In the genomic region with DNA sequence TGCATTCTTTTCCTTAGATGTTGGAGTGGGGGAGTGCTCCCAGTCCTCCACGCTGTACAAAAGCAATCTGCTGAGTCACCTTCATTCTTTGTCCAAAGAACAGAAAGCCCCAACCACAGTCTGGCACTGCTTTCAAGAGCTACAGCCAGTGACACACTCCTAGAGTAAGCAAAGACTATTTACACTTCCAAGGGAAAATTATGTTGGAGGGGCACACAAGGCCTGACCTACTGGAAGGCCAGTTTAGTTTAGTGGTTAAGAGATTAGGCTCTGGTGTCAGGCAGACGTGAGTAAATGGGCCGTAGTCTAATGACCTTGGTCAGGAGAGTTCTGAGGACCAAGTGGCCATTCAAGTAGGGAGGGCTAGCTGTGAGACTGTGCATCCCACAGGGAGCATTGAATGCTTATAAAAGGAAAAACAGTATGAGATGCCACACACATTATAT, we compare ENCODE assay signal across 10 mouse cellular contexts. TPM values are rescaled to one million over a fixed set of nuclear protein-coding genes. Genes with fewer than 3 reads are reported as not detected.
DNase-seq lines count a peak whose midpoint lies in the region; ATAC-seq and TF ChIP-seq lines count a peak whose summit lies in the region.
"Had no signal": no experiment of that assay in that cellular context is flagged by ENCODE, and none has a peak within 500 bp of the region (broad histone marks: within the 10 kb centered on the region; RNA-seq: fewer than 3 reads in every experiment).

No protein-coding gene starts in this region.

- in situ Hi-C loops in ES-E14 (cut with MboI; ENCODE audit: low sequenced_read_pairs in 2 of 2, unreplicated experiment in 2 of 2): no loop called here

- no peak for TF ChIP-seq CTCF in embryonic fibroblast, embryonic 13.5 days (IDR thresholded peaks at IDR 0.05; ENCODE audit: borderline replicate concordance, insufficient read depth, low read length)
- no peak for TF ChIP-seq CTCF in lung, postnatal 0 days (IDR thresholded peaks at IDR 0.05)

- peaks cover 11% of the 10 kb centered on the region for H3K4me1 ChIP-seq in heart, embryonic 10.5 days
- H3K4me1 ChIP-seq in ES-E14 (ENCODE audit: control insufficient read depth in 2 of 2, insufficient read depth in 2 of 2, low read length in 2 of 2, poor library complexity in 1 of 2): peaks cover 2 to 9% of the 10 kb centered on the region in 2 experiments
- peaks cover 11% of the 10 kb centered on the region for H3K4me1 ChIP-seq in embryonic fibroblast, embryonic 13.5 days (ENCODE audit: control insufficient read depth, insufficient read depth, low read length)
- H3K4me1 ChIP-seq in lung, postnatal 0 days (ENCODE audit: insufficient read depth, low read depth, low read length): no peaks in the 10 kb centered on the region
- H3K4me1 ChIP-seq: hindbrain, embryonic 15.5 days had no signal

- peak overlapping the region; percentile 49; the same call in 1 of the 2 replicates for H3K27ac ChIP-seq in heart, embryonic 10.5 days
- no peak overlapping the region for H3K27ac ChIP-seq in ES-E14 (ENCODE audit: insufficient read depth, low read depth, low read length, poor library complexity, severe bottlenecking)
- peak overlapping the region; percentile 95 for H3K27ac ChIP-seq in embryonic fibroblast, embryonic 13.5 days (ENCODE audit: insufficient read depth, low read length)
- H3K27ac ChIP-seq in lung, postnatal 0 days (ENCODE audit: low read length): peak overlapping the region; percentile 16; the same call in 1 of the 2 replicates
- H3K27ac ChIP-seq: embryonic facial prominence, embryonic 12.5 days; hindbrain, embryonic 15.5 days had no signal

- no peak overlapping the region for H3K4me3 ChIP-seq in heart, embryonic 10.5 days
- H3K4me3 ChIP-seq in ES-E14 (ENCODE audit: insufficient read depth in 1 of 2, low read depth in 1 of 2, low read length in 2 of 2, poor library complexity in 1 of 2, severe bottlenecking in 1 of 2): no peak overlapping the region
- H3K4me3 ChIP-seq in embryonic fibroblast, embryonic 13.5 days (ENCODE audit: insufficient read depth, low read length): no peak overlapping the region
- no peak overlapping the region for H3K4me3 ChIP-seq in lung, postnatal 0 days (ENCODE audit: low read depth, low read length)
- H3K4me3 ChIP-seq: embryonic facial prominence, embryonic 12.5 days; hindbrain, embryonic 15.5 days had no signal

- TF ChIP-seq EP300 in lung, postnatal 0 days (IDR thresholded peaks at IDR 0.05): peak; percentile 93

- H3K27me3 ChIP-seq in heart, embryonic 10.5 days (ENCODE audit: insufficient read depth, poor library complexity, severe bottlenecking): no peaks in the 10 kb centered on the region
- H3K27me3 ChIP-seq in lung, postnatal 0 days (replicated peaks; ENCODE audit: insufficient read depth, low read length): no peaks in the 10 kb centered on the region
- H3K27me3 ChIP-seq: embryonic facial prominence, embryonic 12.5 days; hindbrain, embryonic 15.5 days had no signal

- H3K9ac ChIP-seq in ES-E14 (ENCODE audit: insufficient read depth, low read depth, low read length, poor library complexity, severe bottlenecking): no peak overlapping the region
- no peak overlapping the region for H3K9ac ChIP-seq in lung, postnatal 0 days (replicated peaks; ENCODE audit: low read depth)
- H3K9ac ChIP-seq: embryonic facial prominence, embryonic 12.5 days; hindbrain, embryonic 15.5 days had no signal

- intact Hi-C loops in heart, postnatal 14 days (cut with DNase I): no loop called here

- no peaks in the 10 kb centered on the region for H3K36me3 ChIP-seq in heart, embryonic 10.5 days
- H3K36me3 ChIP-seq in ES-E14 (ENCODE audit: control insufficient read depth, insufficient read depth, low read length, poor library complexity, severe bottlenecking): no peaks in the 10 kb centered on the region
- no peaks in the 10 kb centered on the region for H3K36me3 ChIP-seq in lung, postnatal 0 days (ENCODE audit: insufficient read depth, low read length)
- H3K36me3 ChIP-seq: embryonic facial prominence, embryonic 12.5 days; hindbrain, embryonic 15.5 days had no signal

- 36% methylated on average over 3 of the region's 3 CpGs for WGBS in heart, embryonic 10.5 days
- 18% methylated on average over 3 of the region's 3 CpGs for WGBS in lung, postnatal 0 days

- H3K4me2 ChIP-seq in lung, postnatal 0 days (replicated peaks; ENCODE audit: low read depth, low read length): no peak overlapping the region
- H3K4me2 ChIP-seq: embryonic facial prominence, embryonic 12.5 days; hindbrain, embryonic 15.5 days had no signal

- H3K9me3 ChIP-seq in heart, embryonic 10.5 days: no peaks in the 10 kb centered on the region
- H3K9me3 ChIP-seq in ES-E14 (ENCODE audit: control insufficient read depth, insufficient read depth, low read depth, low read length): no peaks in the 10 kb centered on the region
- no peaks in the 10 kb centered on the region for H3K9me3 ChIP-seq in lung, postnatal 0 days (ENCODE audit: low read length)
- H3K9me3 ChIP-seq: embryonic facial prominence, embryonic 12.5 days; hindbrain, embryonic 15.5 days had no signal

- no peak for DNase-seq in heart, embryonic 10.5 days (ENCODE audit: low spot score)
- DNase-seq in heart, postnatal 14 days: no peak
- peak; percentile 36 for DNase-seq in ES-E14 (ENCODE audit: low read depth, low spot score)
- DNase-seq in lung, postnatal 0 days (ENCODE audit: low spot score): peak; percentile 90
- no peak for DNase-seq in ovary, postnatal 10 days (ENCODE audit: low spot score)
- DNase-seq in cerebellum, adult 9-11 months: no peak
- DNase-seq in right cerebral cortex, adult 2 months (ENCODE audit: low spot score in 2 of 2): no peak

- peak; percentile 98 for ATAC-seq in lung, postnatal 0 days

- no peak for TF ChIP-seq POLR2A in embryonic fibroblast, embryonic 13.5 days (IDR thresholded peaks at IDR 0.05; ENCODE audit: low read depth, low read length)

TF ChIP-seq in ES-E14, 5 proteins besides CTCF, POLR2A, EP300 and RAD21:
- TF ChIP-seq MAFK (IDR thresholded peaks at IDR 0.05; ENCODE audit: insufficient read depth, low read depth, low read length) (peak; percentile 97), HCFC1 (IDR thresholded peaks at IDR 0.05; ENCODE audit: borderline replicate concordance, insufficient read depth, low read length) (no peak)

RNA-seq across cellular contexts. Expression of a gene that starts 31.3 kb away (rescaled TPM):
- polyA plus RNA-seq in heart, embryonic 10.5 days (2016; fragmentation: Nextera tagmentation; extraction: Ambion mirVana): 1.0 and 6.1 TPM in 2 replicates
- total RNA-seq in heart, postnatal 14 days (2021): 1 to 10 TPM; 2.7 to 5.1 TPM
- 2.4 and 15.2 TPM in 2 replicates for total RNA-seq in ES-E14 (2012; rRNA removed)
- polyA plus RNA-seq in embryonic fibroblast, embryonic 13.5 days (2011; ENCODE audit: insufficient read length, low read depth, missing spikeins): 527 and 533 TPM in 2 replicates
- polyA plus RNA-seq in lung, postnatal 0 days (2015; fragmentation: Nextera tagmentation; extraction: Ambion mirVana): 1.7 and 1.9 TPM in 2 replicates

Comparison
In these comparisons a context has a peak if more than half of its experiments do, and no peak if none do; other contexts are left out.
1. DNase-seq: peak in ES-E14 (single experiment) and lung, postnatal 0 days (single experiment); none in heart, embryonic 10.5 days (single experiment), heart, postnatal 14 days (0 of 2), ovary, postnatal 10 days (single experiment), cerebellum, adult 9-11 months (single experiment) and right cerebral cortex, adult 2 months (0 of 2).
2. RNA of a gene that starts 31.3 kb away (polyA plus RNA-seq): 527 to 533 TPM in embryonic fibroblast, embryonic 13.5 days; 1.0 to 6.1 TPM in heart, embryonic 10.5 days and 1.7 to 1.9 TPM in lung, postnatal 0 days; every median in the first group is over 10 times any median in the second.